Mouse (Mus musculus): ENCODE data around the gene Epha2. TPM values are rescaled to one million over a fixed set of nuclear protein-coding genes. Genes with fewer than 3 reads are reported as not detected.

Gene Epha2
- polyA plus RNA-seq, 1 experiment from 2014 or later: 1.7 TPM

DNA sequence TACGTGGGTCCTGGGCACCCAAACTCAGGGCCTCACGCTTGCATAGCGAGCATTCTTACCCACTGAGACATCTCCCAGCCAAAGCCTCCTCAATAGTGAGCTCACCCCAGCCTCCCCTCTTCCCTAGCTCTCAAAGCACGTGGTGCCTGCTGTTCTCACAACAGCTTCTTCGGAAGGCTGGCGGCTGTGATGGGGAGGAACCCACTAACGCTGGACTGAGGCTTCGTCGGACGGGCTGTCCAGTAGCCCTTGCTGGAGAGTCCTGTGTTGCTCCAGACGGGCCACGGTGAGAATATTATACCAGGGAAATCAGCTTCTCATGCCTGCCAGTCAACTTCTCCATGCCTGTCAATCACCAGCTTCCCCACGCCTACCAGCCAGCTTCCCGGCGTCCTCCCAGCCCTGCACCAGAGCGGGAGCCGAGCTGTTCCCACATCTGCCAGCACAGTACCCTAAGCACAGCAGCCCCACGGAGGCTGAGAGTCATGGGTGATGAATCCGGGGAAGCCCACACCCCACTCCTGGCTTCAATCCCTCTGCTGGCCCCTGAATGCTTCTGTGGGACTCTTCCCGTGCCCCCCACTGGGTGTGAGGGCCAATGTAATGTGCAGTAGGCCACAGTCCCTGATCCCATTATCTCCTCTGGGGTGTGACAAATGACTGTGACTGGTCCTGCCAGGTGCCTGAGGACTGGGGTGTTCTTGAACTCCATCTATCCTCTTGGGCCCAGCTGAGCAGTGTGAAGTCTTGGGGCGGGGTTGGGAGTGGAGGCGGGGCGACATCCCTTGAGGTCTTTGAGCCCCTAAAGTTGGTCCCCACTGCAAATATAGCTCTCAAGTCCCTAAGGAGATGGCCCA, 26.3 kb upstream of the Epha2 start:
- Histone ChIP-seq H3K36me3 (ENCODE audit: control insufficient read depth, insufficient read depth, low read length) (no peaks in the 10 kb centered on the region), H3K4me3 (replicated peaks; ENCODE audit: low read depth, low read length) (no peak overlapping the region), H3K9ac (replicated peaks; ENCODE audit: low read length) (no peak overlapping the region), H3K27ac (replicated peaks; ENCODE audit: low read depth, low read length) (peak overlapping the region; percentile 74), H3K4me2 (ENCODE audit: low read length) (peak overlapping the region; percentile 42), H3K4me1 (ENCODE audit: control insufficient read depth, insufficient read depth, low read length) (peaks cover 25% of the 10 kb centered on the region; the same call in 1 of the 2 replicates), H3K9me3 (ENCODE audit: control insufficient read depth, low read length) (no peaks in the 10 kb centered on the region), H3K27me3 (ENCODE audit: control insufficient read depth, insufficient read depth, low read length) (no peaks in the 10 kb centered on the region)
- ATAC-seq (ENCODE audit: low FRiP score, low TSS enrichment): peak; percentile 76
- peak; percentile 81 for DNase-seq
- 8% methylated on average over 23 of the region's 23 CpGs for WGBS

DNA sequence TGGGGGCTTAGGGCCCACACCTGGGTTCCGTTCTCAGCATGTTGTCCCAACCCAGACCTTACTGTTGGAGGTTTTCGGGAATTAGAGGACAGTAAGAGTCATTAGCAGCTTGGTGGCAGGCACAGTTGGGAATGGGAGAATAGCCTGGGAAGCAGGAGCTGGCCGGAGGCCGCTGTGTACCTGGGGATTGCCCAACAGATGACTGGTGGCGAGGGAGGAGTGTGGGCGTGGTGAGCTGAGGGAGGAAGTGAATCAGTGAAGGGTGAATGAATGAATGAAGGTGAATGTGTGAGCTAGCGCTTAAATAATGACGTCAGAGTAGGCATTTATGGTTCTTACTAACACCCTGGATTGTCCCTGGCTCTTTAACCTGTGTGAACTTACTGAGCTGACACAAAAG, 23.9 kb upstream of the Epha2 start:
- H3K4me2 ChIP-seq (ENCODE audit: low read length): no peak overlapping the region
- 85% methylated on average over 8 of the region's 8 CpGs for WGBS
- ATAC-seq (ENCODE audit: low FRiP score, low TSS enrichment) (no peak), DNase-seq (no peak)
- H3K4me3 ChIP-seq (replicated peaks; ENCODE audit: low read depth, low read length): no peak overlapping the region
- H3K9ac ChIP-seq (replicated peaks; ENCODE audit: low read length): no peak overlapping the region
- no peaks in the 10 kb centered on the region for H3K9me3 ChIP-seq (ENCODE audit: control insufficient read depth, low read length)
- H3K27me3 ChIP-seq (ENCODE audit: control insufficient read depth, insufficient read depth, low read length): no peaks in the 10 kb centered on the region
- H3K4me1 ChIP-seq (ENCODE audit: control insufficient read depth, insufficient read depth, low read length): peaks cover 25% of the 10 kb centered on the region; the same call in 1 of the 2 replicates
- no peak overlapping the region for H3K27ac ChIP-seq (replicated peaks; ENCODE audit: low read depth, low read length)
- no peaks in the 10 kb centered on the region for H3K36me3 ChIP-seq (ENCODE audit: control insufficient read depth, insufficient read depth, low read length)

GRCm38 (mm10) chr4:141278154-141278553, 22.9 kb upstream of the Epha2 start:
- peaks cover 25% of the 10 kb centered on the region; the same call in 1 of the 2 replicates for H3K4me1 ChIP-seq (ENCODE audit: control insufficient read depth, insufficient read depth, low read length)
- H3K9me3 ChIP-seq (ENCODE audit: control insufficient read depth, low read length): no peaks in the 10 kb centered on the region
- ATAC-seq (ENCODE audit: low FRiP score, low TSS enrichment) (no peak), DNase-seq (no peak)
- no peak overlapping the region for H3K4me3 ChIP-seq (replicated peaks; ENCODE audit: low read depth, low read length)
- no peak overlapping the region for H3K9ac ChIP-seq (replicated peaks; ENCODE audit: low read length)
- WGBS: 64% methylated on average over 7 of the region's 7 CpGs
- H3K4me2 ChIP-seq (ENCODE audit: low read length): no peak overlapping the region
- H3K27me3 ChIP-seq (ENCODE audit: control insufficient read depth, insufficient read depth, low read length): no peaks in the 10 kb centered on the region
- H3K27ac ChIP-seq (replicated peaks; ENCODE audit: low read depth, low read length): peak overlapping the region; percentile 41; the same call in 1 of the 2 replicates
- H3K36me3 ChIP-seq (ENCODE audit: control insufficient read depth, insufficient read depth, low read length): no peaks in the 10 kb centered on the region

DNA sequence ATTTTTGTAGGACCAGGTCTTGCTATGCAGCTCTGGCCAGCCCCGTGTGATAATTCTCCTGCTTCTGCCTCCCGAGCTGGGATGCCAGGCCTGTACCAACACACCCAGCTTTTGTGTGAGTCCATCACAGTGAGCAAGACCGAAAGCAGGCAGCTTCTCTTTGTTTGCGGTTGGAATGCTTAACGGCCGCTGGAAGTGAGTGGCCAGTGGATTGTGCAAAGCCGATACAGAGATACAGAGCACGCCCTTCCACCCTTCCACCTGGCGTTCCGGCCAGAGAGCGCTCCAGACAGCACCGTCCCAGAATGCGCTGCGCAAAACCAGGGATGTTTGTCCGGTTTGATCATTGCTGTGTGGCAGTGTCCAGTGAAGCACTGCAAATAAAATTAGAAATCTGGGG, 21.7 kb upstream of the Epha2 start:
- H3K27me3 ChIP-seq (ENCODE audit: control insufficient read depth, insufficient read depth, low read length): no peaks in the 10 kb centered on the region
- no peak overlapping the region for H3K4me3 ChIP-seq (replicated peaks; ENCODE audit: low read depth, low read length)
- no peak overlapping the region for H3K27ac ChIP-seq (replicated peaks; ENCODE audit: low read depth, low read length)
- WGBS: 31% methylated on average over 15 of the region's 15 CpGs
- ATAC-seq (ENCODE audit: low FRiP score, low TSS enrichment): no peak
- no peaks in the 10 kb centered on the region for H3K9me3 ChIP-seq (ENCODE audit: control insufficient read depth, low read length)
- no peak overlapping the region for H3K9ac ChIP-seq (replicated peaks; ENCODE audit: low read length)
- no peak for DNase-seq
- H3K36me3 ChIP-seq (ENCODE audit: control insufficient read depth, insufficient read depth, low read length): no peaks in the 10 kb centered on the region
- peaks cover 16% of the 10 kb centered on the region; the same call in 1 of the 2 replicates for H3K4me1 ChIP-seq (ENCODE audit: control insufficient read depth, insufficient read depth, low read length)
- no peak overlapping the region for H3K4me2 ChIP-seq (ENCODE audit: low read length)

- Histone ChIP-seq H3K36me3 (ENCODE audit: control insufficient read depth, insufficient read depth, low read length) (no peaks in the 10 kb centered on the region), H3K9ac (replicated peaks; ENCODE audit: low read length) (no peak overlapping the region), H3K4me3 (replicated peaks; ENCODE audit: low read depth, low read length) (no peak overlapping the region), H3K4me2 (ENCODE audit: low read length) (no peak overlapping the region), H3K27ac (replicated peaks; ENCODE audit: low read depth, low read length) (no peak overlapping the region), H3K4me1 (ENCODE audit: control insufficient read depth, insufficient read depth, low read length) (peaks cover 12% of the 10 kb centered on the region; the same call in 1 of the 2 replicates), H3K9me3 (ENCODE audit: control insufficient read depth, low read length) (no peaks in the 10 kb centered on the region), H3K27me3 (ENCODE audit: control insufficient read depth, insufficient read depth, low read length) (no peaks in the 10 kb centered on the region)
- no peak for ATAC-seq (ENCODE audit: low FRiP score, low TSS enrichment)
- 95% methylated on average over 6 of the region's 6 CpGs for WGBS
- DNase-seq: no peak
Measured at GRCm38 (mm10) chr4:141279783-141280182, 21.3 kb upstream of the Epha2 start.

- H3K4me2 ChIP-seq (ENCODE audit: low read length): no peak overlapping the region
- ATAC-seq (ENCODE audit: low FRiP score, low TSS enrichment): no peak
- no peaks in the 10 kb centered on the region for H3K9me3 ChIP-seq (ENCODE audit: control insufficient read depth, low read length)
- no peak overlapping the region for H3K9ac ChIP-seq (replicated peaks; ENCODE audit: low read length)
- no peaks in the 10 kb centered on the region for H3K36me3 ChIP-seq (ENCODE audit: control insufficient read depth, insufficient read depth, low read length)
- peaks cover 11% of the 10 kb centered on the region; the same call in 1 of the 2 replicates for H3K4me1 ChIP-seq (ENCODE audit: control insufficient read depth, insufficient read depth, low read length)
- no peak overlapping the region for H3K27ac ChIP-seq (replicated peaks; ENCODE audit: low read depth, low read length)
- DNase-seq: no peak
- no peaks in the 10 kb centered on the region for H3K27me3 ChIP-seq (ENCODE audit: control insufficient read depth, insufficient read depth, low read length)
- 100% methylated on average over 1 of the region's 1 CpGs for WGBS
- H3K4me3 ChIP-seq (replicated peaks; ENCODE audit: low read depth, low read length): no peak overlapping the region
Measured at GRCm38 (mm10) chr4:141280471-141280870, 20.6 kb upstream of the Epha2 start.

- H3K4me3 ChIP-seq (replicated peaks; ENCODE audit: low read depth, low read length): no peak overlapping the region
- WGBS: 61% methylated on average over 6 of the region's 6 CpGs
- no peaks in the 10 kb centered on the region for H3K27me3 ChIP-seq (ENCODE audit: control insufficient read depth, insufficient read depth, low read length)
- peaks cover 11% of the 10 kb centered on the region; the same call in 1 of the 2 replicates for H3K4me1 ChIP-seq (ENCODE audit: control insufficient read depth, insufficient read depth, low read length)
- H3K4me2 ChIP-seq (ENCODE audit: low read length): no peak overlapping the region
- H3K36me3 ChIP-seq (ENCODE audit: control insufficient read depth, insufficient read depth, low read length): no peaks in the 10 kb centered on the region
- ATAC-seq (ENCODE audit: low FRiP score, low TSS enrichment) (no peak), DNase-seq (no peak)
- H3K9ac ChIP-seq (replicated peaks; ENCODE audit: low read length): no peak overlapping the region
- H3K27ac ChIP-seq (replicated peaks; ENCODE audit: low read depth, low read length): no peak overlapping the region
- H3K9me3 ChIP-seq (ENCODE audit: control insufficient read depth, low read length): no peaks in the 10 kb centered on the region
Measured at GRCm38 (mm10) chr4:141281153-141281552, 19.9 kb upstream of the Epha2 start.

GRCm38 (mm10) chr4:141281578-141281977, 19.5 kb upstream of the Epha2 start:
- peaks cover 2% of the 10 kb centered on the region for H3K27me3 ChIP-seq (ENCODE audit: control insufficient read depth, insufficient read depth, low read length)
- DNase-seq: no peak
- WGBS: 82% methylated on average over 1 of the region's 1 CpGs
- no peak overlapping the region for H3K4me2 ChIP-seq (ENCODE audit: low read length)
- no peaks in the 10 kb centered on the region for H3K9me3 ChIP-seq (ENCODE audit: control insufficient read depth, low read length)
- peaks cover 11% of the 10 kb centered on the region; the same call in 1 of the 2 replicates for H3K4me1 ChIP-seq (ENCODE audit: control insufficient read depth, insufficient read depth, low read length)
- H3K4me3 ChIP-seq (replicated peaks; ENCODE audit: low read depth, low read length): no peak overlapping the region
- no peaks in the 10 kb centered on the region for H3K36me3 ChIP-seq (ENCODE audit: control insufficient read depth, insufficient read depth, low read length)
- H3K9ac ChIP-seq (replicated peaks; ENCODE audit: low read length): no peak overlapping the region
- no peak for ATAC-seq (ENCODE audit: low FRiP score, low TSS enrichment)
- H3K27ac ChIP-seq (replicated peaks; ENCODE audit: low read depth, low read length): no peak overlapping the region

GRCm38 (mm10) chr4:141282087-141282486, 19.0 kb upstream of the Epha2 start:
- Histone ChIP-seq H3K36me3 (ENCODE audit: control insufficient read depth, insufficient read depth, low read length) (no peaks in the 10 kb centered on the region), H3K4me2 (ENCODE audit: low read length) (no peak overlapping the region), H3K9ac (replicated peaks; ENCODE audit: low read length) (no peak overlapping the region), H3K27me3 (ENCODE audit: control insufficient read depth, insufficient read depth, low read length) (peaks cover 7% of the 10 kb centered on the region), H3K4me3 (replicated peaks; ENCODE audit: low read depth, low read length) (no peak overlapping the region), H3K9me3 (ENCODE audit: control insufficient read depth, low read length) (no peaks in the 10 kb centered on the region), H3K27ac (replicated peaks; ENCODE audit: low read depth, low read length) (no peak overlapping the region), H3K4me1 (ENCODE audit: control insufficient read depth, insufficient read depth, low read length) (peaks cover 15% of the 10 kb centered on the region; the same call in 1 of the 2 replicates)
- 86% methylated on average over 3 of the region's 3 CpGs for WGBS
- ATAC-seq (ENCODE audit: low FRiP score, low TSS enrichment) (no peak), DNase-seq (no peak)

All from midbrain, embryonic 14.5 days (tissue).